Mouse (Mus musculus) forebrain, embryonic 10.5 days (tissue): ENCODE measurements around the gene Mutyh. TPM values are rescaled to one million over a fixed set of nuclear protein-coding genes. Genes with fewer than 3 reads are reported as not detected.

Source experiments
- DNase-seq: peaks from one replicate; pipeline ENCODE4 v3.0.0-alpha.2; 2017; ENCODE audit warnings: low spot score; ENCODE audit errors: extremely low spot score
- H3K27ac ChIP-seq: fragments of 300-500 bp; sonication (generic); 2 replicates; pipeline ENCODE4 v1.5.1; 2016; ENCODE audit warnings: mild to moderate bottlenecking
- H3K27me3 ChIP-seq: fragments of 300-500 bp; sonication (generic); 2 replicates; pipeline ENCODE4 v1.6.1; 2016; ENCODE audit warnings: mild to moderate bottlenecking; ENCODE audit not compliant: poor library complexity, severe bottlenecking
- H3K36me3 ChIP-seq: fragments of 300-500 bp; sonication (generic); replicated peaks from 2 replicates; pipeline ENCODE4 v1.6.1; 2016; ENCODE audit warnings: mild to moderate bottlenecking, moderate library complexity
- H3K4me1 ChIP-seq: fragments of 300-500 bp; sonication (generic); 2 replicates; pipeline ENCODE4 v1.6.1; 2016
- H3K4me3 ChIP-seq: fragments of 300-500 bp; sonication (generic); 2 replicates; pipeline ENCODE4 v1.5.1; 2016; ENCODE audit warnings: mild to moderate bottlenecking, moderate library complexity
- H3K9me3 ChIP-seq: fragments of 300-500 bp; sonication (generic); 2 replicates; pipeline ENCODE4 v1.6.1; 2016; ENCODE audit warnings: mild to moderate bottlenecking, moderate library complexity
- WGBS: fragments of 180-500 bp; shearing (Covaris S2); methylation state at CpG from one replicate; pipeline ENCODE4 v1.1.7; 2016; 5-methylcytosine and 5-hydroxymethylcytosine counted together
- polyA plus RNA-seq: library from polyadenylated mRNA; unstranded; fragments of >200 nt; fragmentation: Nextera tagmentation; extraction: Ambion mirVana; gene quantifications from 2 replicates; pipeline ENCODE4 v1.2.1, GENCODE M21; 2016

Mutyh gene
- polyA plus RNA-seq = 30.4 and 30.6 TPM in 2 replicates

GRCm38 (mm10) chr4:116807197-116808129, at the start of gene Mutyh, which contains the start of gene Toe1:
Gene Mutyh (plus strand): TSS chr4:116807723.
Gene Toe1 (minus strand): TSS chr4:116807640.
- Histone ChIP-seq H3K9me3 (no peaks in the 10 kb centered on the region), H3K36me3 (peaks cover 51% of the 10 kb centered on the region), H3K4me1 (peaks cover 13% of the 10 kb centered on the region), H3K27me3 (no peaks in the 10 kb centered on the region), H3K4me3 (peak within 1 kb of the TSS; percentile 78), H3K27ac (peak within 1 kb of the TSS; percentile 96)
- peak; percentile 99 for DNase-seq
- under 1% methylated on average over 58 of the region's 58 CpGs for WGBS

- no peaks in the 10 kb centered on the region for H3K36me3 ChIP-seq
- H3K9me3 ChIP-seq = no peaks in the 10 kb centered on the region
- H3K27me3 ChIP-seq = no peaks in the 10 kb centered on the region
- no peak overlapping the region for H3K27ac ChIP-seq
- no peaks in the 10 kb centered on the region for H3K4me1 ChIP-seq
- no peak for DNase-seq
- WGBS = 87% methylated on average over 2 of the region's 2 CpGs
- H3K4me3 ChIP-seq = no peak overlapping the region
Measured at GRCm38 (mm10) chr4:116761914-116762313, 45.6 kb upstream of the Mutyh start.

- H3K27ac ChIP-seq = no peak overlapping the region
- no peaks in the 10 kb centered on the region for H3K9me3 ChIP-seq
- no peaks in the 10 kb centered on the region for H3K36me3 ChIP-seq
- WGBS = 88% methylated on average over 5 of the region's 5 CpGs
- DNase-seq = no peak
- no peaks in the 10 kb centered on the region for H3K27me3 ChIP-seq
- no peak overlapping the region for H3K4me3 ChIP-seq
- H3K4me1 ChIP-seq = no peaks in the 10 kb centered on the region
Measured at GRCm38 (mm10) chr4:116764001-116764400, 43.5 kb upstream of the Mutyh start.

GRCm38 (mm10) chr4:116768510-116768909, 39.0 kb upstream of the Mutyh start:
- no peaks in the 10 kb centered on the region for H3K4me1 ChIP-seq
- H3K27me3 ChIP-seq = no peaks in the 10 kb centered on the region
- WGBS = 85% methylated on average over 5 of the region's 5 CpGs
- DNase-seq = no peak
- no peaks in the 10 kb centered on the region for H3K36me3 ChIP-seq
- H3K9me3 ChIP-seq = no peaks in the 10 kb centered on the region
- no peak overlapping the region for H3K27ac ChIP-seq
- no peak overlapping the region for H3K4me3 ChIP-seq

- Histone ChIP-seq H3K4me1 (no peaks in the 10 kb centered on the region), H3K27ac (no peak overlapping the region)
- no peak for DNase-seq
Measured at GRCm38 (mm10) chr4:116769060-116769459, 38.5 kb upstream of the Mutyh start.

GRCm38 (mm10) chr4:116776391-116776790, 31.1 kb upstream of the Mutyh start:
- 0 out of 2 replicates have a peak, but pooled peaks cover 4% of the 10 kb centered on the region for H3K27me3 ChIP-seq
- DNase-seq = no peak
- peaks cover 4% of the 10 kb centered on the region for H3K4me1 ChIP-seq
- H3K36me3 ChIP-seq = no peaks in the 10 kb centered on the region
- 90% methylated on average over 5 of the region's 5 CpGs for WGBS
- H3K4me3 ChIP-seq = no peak overlapping the region
- H3K27ac ChIP-seq = no peak overlapping the region
- no peaks in the 10 kb centered on the region for H3K9me3 ChIP-seq

More at GRCm38 (mm10) chr4:116769060-116769459, 38.5 kb upstream of the Mutyh start:
- H3K9me3 ChIP-seq = no peaks in the 10 kb centered on the region
- H3K4me3 ChIP-seq = no peak overlapping the region
- H3K36me3 ChIP-seq = no peaks in the 10 kb centered on the region
- no peaks in the 10 kb centered on the region for H3K27me3 ChIP-seq

- 91% methylated on average over 3 of the region's 3 CpGs for WGBS
- Histone ChIP-seq H3K4me1 (peaks cover 11% of the 10 kb centered on the region), H3K27ac (no peak overlapping the region), H3K27me3 (0 out of 2 replicates have a peak, but pooled peaks cover 7% of the 10 kb centered on the region), H3K36me3 (no peaks in the 10 kb centered on the region), H3K9me3 (no peaks in the 10 kb centered on the region), H3K4me3 (no peak overlapping the region)
- DNase-seq = no peak
Measured at GRCm38 (mm10) chr4:116777079-116777478, 30.4 kb upstream of the Mutyh start.

- DNase-seq = no peak
- H3K4me3 ChIP-seq = no peak overlapping the region
- H3K9me3 ChIP-seq = no peaks in the 10 kb centered on the region
- H3K36me3 ChIP-seq = no peaks in the 10 kb centered on the region
- 76% methylated on average over 2 of the region's 2 CpGs for WGBS
- no peak overlapping the region for H3K27ac ChIP-seq
- peaks cover 20% of the 10 kb centered on the region for H3K4me1 ChIP-seq
- H3K27me3 ChIP-seq = 0 out of 2 replicates have a peak, but pooled peaks cover 7% of the 10 kb centered on the region
Measured at GRCm38 (mm10) chr4:116780541-116780940, 27.0 kb upstream of the Mutyh start.

- Histone ChIP-seq H3K4me3 (no peak overlapping the region), H3K9me3 (peaks cover 4% of the 10 kb centered on the region; the same call in 1 of the 2 replicates), H3K27ac (no peak overlapping the region), H3K4me1 (peaks cover 20% of the 10 kb centered on the region), H3K36me3 (no peaks in the 10 kb centered on the region), H3K27me3 (0 out of 2 replicates have a peak, but pooled peaks cover 7% of the 10 kb centered on the region)
- no peak for DNase-seq
- 51% methylated on average over 2 of the region's 2 CpGs for WGBS
Measured at GRCm38 (mm10) chr4:116781366-116781765, 26.2 kb upstream of the Mutyh start.

GRCm38 (mm10) chr4:116782171-116782570, 25.4 kb upstream of the Mutyh start:
- peak overlapping the region; percentile 24; the same call in 1 of the 2 replicates for H3K4me3 ChIP-seq
- peak; percentile 29 for DNase-seq
- peak overlapping the region; percentile 76 for H3K27ac ChIP-seq

GRCm38 (mm10) chr4:116786587-116786986, 20.9 kb upstream of the Mutyh start:
- Histone ChIP-seq H3K9me3 (peaks cover 5% of the 10 kb centered on the region; the same call in 1 of the 2 replicates), H3K36me3 (no peaks in the 10 kb centered on the region), H3K4me1 (peaks cover 14% of the 10 kb centered on the region), H3K27me3 (0 out of 2 replicates have a peak, but pooled peaks cover 1% of the 10 kb centered on the region), H3K27ac (no peak overlapping the region), H3K4me3 (no peak overlapping the region)
- 90% methylated on average over 1 of the region's 1 CpGs for WGBS
- no peak for DNase-seq

More at GRCm38 (mm10) chr4:116782171-116782570, 25.4 kb upstream of the Mutyh start:
- Histone ChIP-seq H3K4me1 (peaks cover 20% of the 10 kb centered on the region), H3K9me3 (peaks cover 5% of the 10 kb centered on the region; the same call in 1 of the 2 replicates), H3K36me3 (no peaks in the 10 kb centered on the region), H3K27me3 (0 out of 2 replicates have a peak, but pooled peaks cover 7% of the 10 kb centered on the region)
- 7% methylated on average over 8 of the region's 8 CpGs for WGBS

- 43% methylated on average over 7 of the region's 7 CpGs for WGBS
- Histone ChIP-seq H3K36me3 (no peaks in the 10 kb centered on the region), H3K9me3 (peaks cover 5% of the 10 kb centered on the region; the same call in 1 of the 2 replicates), H3K27ac (no peak overlapping the region), H3K27me3 (no peaks in the 10 kb centered on the region), H3K4me1 (no peaks in the 10 kb centered on the region; the same call in 1 of the 2 replicates), H3K4me3 (no peak overlapping the region)
- no peak for DNase-seq
Measured at GRCm38 (mm10) chr4:116787985-116788760, 19.4 kb upstream of the Mutyh start.
